Mouse (Mus musculus): ENCODE data around the gene Pde8b. TPM values are rescaled to one million over a fixed set of nuclear protein-coding genes. Genes with fewer than 3 reads are reported as not detected.

The Pde8b gene
- polyA plus RNA-seq, 1 experiment from 2014 or later, result 2.3 TPM

DNA sequence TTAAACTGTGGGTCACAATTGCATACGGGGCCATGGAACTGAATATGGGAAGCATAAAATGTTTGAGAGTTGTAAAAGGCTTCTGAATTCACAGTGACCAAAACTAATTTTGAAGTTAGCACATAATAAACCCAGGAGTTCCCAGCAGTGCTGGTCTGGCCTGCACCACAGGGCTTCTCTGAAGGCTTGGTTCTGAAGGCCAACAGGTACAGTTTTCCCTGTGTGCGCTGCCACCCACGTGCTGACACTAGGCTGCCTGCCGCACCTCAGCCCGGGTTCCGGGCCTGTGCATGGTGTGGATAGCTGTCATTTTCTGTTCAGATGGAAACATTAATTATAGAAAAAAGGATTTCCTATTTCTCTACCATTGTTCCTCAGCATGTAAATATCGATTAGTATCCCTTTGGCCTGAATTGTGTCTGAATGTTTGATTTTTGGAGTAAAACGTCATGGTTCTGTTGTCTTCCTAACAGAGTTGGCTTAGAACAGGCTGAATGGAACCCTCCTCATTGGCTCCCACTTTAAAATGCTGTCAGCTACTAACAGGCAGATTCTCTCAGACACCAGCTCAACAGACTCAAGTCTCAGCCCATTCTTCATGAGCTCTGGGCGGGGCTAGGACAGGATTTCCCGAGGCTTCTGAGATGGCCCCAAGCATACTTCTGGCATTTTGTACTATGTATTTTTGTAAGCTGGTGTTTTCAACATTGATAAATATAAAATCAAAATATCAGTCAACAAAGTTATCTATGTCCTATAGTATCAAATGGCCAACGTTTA lies 193.4 kb downstream of the Pde8b start:
- Histone ChIP-seq H3K9me3 (ENCODE audit: control insufficient read depth, low read length) (no peaks in the 10 kb centered on the region), H3K27me3 (ENCODE audit: control insufficient read depth, insufficient read depth, low read length) (no peaks in the 10 kb centered on the region), H3K27ac (ENCODE audit: low read depth, low read length) (no peak overlapping the region), H3K9ac (ENCODE audit: low read length) (no peak overlapping the region), H3K4me2 (no peak overlapping the region), H3K4me1 (ENCODE audit: control insufficient read depth, insufficient read depth, low read length) (no peaks in the 10 kb centered on the region), H3K36me3 (ENCODE audit: control insufficient read depth, insufficient read depth, low read length) (no peaks in the 10 kb centered on the region), H3K4me3 (ENCODE audit: low read depth, low read length) (no peak overlapping the region)
- no peak for DNase-seq (ENCODE audit: low spot score, missing footprints)
- WGBS, result 81% methylated on average over 11 of the region's 11 CpGs
- ATAC-seq (ENCODE audit: low FRiP score), result no peak

DNA sequence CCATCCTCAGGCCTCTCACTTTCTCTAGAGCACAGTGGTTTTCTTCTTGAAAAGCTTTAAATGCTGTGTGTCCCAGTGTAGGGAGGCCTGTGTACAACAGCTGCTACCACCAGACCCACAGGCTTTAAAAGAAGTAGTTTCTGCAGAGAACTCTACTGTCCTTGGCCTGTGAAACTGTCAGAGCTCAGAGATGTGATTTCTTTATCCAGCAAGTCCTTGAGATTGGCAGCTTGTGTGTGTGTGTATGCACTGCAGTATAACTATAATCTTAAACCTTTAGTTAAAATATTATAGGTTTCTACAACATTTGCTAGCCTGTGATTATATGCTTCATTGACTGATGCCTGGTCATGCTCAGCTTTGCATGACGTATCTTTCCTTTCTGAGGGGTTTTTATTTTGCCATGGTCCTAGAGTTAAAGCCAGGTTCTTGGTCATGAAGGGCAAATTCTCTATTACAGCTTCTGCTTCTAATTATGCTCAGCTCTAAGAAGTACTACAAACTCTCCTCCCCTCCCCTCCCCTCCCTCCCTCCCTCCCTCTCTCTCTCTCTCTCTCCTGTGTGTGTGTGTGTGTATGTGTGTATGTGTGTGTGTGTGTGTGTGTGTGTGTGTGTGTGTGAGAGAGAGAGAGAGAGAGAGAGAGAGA lies 194.3 kb downstream of the Pde8b start:
- H3K4me2 ChIP-seq, result no peak overlapping the region
- ATAC-seq (ENCODE audit: low FRiP score) (no peak), DNase-seq (ENCODE audit: low spot score, missing footprints) (no peak)
- H3K27ac ChIP-seq (ENCODE audit: low read depth, low read length), result no peak overlapping the region
- no peaks in the 10 kb centered on the region for H3K27me3 ChIP-seq (ENCODE audit: control insufficient read depth, insufficient read depth, low read length)
- H3K9ac ChIP-seq (ENCODE audit: low read length), result no peak overlapping the region
- no peaks in the 10 kb centered on the region for H3K4me1 ChIP-seq (ENCODE audit: control insufficient read depth, insufficient read depth, low read length)
- 74% methylated on average over 1 of the region's 1 CpGs for WGBS
- H3K36me3 ChIP-seq (ENCODE audit: control insufficient read depth, insufficient read depth, low read length), result no peaks in the 10 kb centered on the region
- H3K4me3 ChIP-seq (ENCODE audit: low read depth, low read length), result no peak overlapping the region
- H3K9me3 ChIP-seq (ENCODE audit: control insufficient read depth, low read length), result no peaks in the 10 kb centered on the region

DNA sequence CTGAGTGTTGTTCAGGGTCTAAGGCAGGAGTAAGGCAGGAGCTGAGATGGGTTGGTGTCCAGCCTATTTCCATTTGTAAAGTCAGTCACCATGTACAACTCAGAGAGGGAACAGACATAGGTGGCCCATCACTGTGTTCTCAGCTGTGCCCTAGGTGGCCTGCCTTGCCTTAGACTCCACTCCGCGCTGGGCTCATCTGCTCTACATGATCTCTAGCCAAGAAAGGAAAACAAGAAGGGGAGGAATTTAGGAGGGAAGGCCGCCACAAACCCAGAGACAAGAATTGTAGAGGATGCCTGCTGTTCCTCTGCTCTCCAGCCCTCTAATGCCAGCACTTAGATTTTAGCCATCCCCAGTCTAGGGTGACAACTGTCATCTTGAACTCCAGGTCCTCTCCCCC lies 197.7 kb downstream of the Pde8b start:
- Histone ChIP-seq H3K4me3 (ENCODE audit: low read depth, low read length) (no peak overlapping the region), H3K4me1 (ENCODE audit: control insufficient read depth, insufficient read depth, low read length) (no peaks in the 10 kb centered on the region), H3K27ac (ENCODE audit: low read depth, low read length) (no peak overlapping the region), H3K36me3 (ENCODE audit: control insufficient read depth, insufficient read depth, low read length) (no peaks in the 10 kb centered on the region), H3K9ac (ENCODE audit: low read length) (no peak overlapping the region), H3K27me3 (ENCODE audit: control insufficient read depth, insufficient read depth, low read length) (no peaks in the 10 kb centered on the region), H3K9me3 (ENCODE audit: control insufficient read depth, low read length) (no peaks in the 10 kb centered on the region), H3K4me2 (no peak overlapping the region)
- 75% methylated on average over 3 of the region's 3 CpGs for WGBS
- ATAC-seq (ENCODE audit: low FRiP score), result no peak
- DNase-seq (ENCODE audit: low spot score, missing footprints), result no peak

DNA sequence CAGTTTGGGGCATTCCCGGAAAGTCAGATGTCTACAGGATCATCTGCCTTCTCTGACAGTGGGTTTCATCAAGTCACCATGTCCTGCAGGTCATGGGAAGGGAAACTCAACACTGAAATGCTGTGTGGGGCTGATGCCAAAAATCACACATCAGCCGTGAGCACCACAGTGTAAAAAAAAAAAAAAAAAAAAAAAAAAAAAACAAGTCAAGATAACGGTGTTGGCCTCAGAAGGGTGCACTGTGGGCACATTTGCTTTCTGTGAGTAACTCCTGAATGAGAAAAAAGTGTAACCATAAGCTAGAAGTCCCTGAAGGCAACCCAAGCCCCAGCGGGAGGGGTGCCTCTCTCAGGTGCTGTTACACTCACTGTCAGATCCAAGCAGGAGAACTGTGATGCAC lies 199.7 kb downstream of the Pde8b start:
- Histone ChIP-seq H3K4me2 (no peak overlapping the region), H3K27me3 (ENCODE audit: control insufficient read depth, insufficient read depth, low read length) (no peaks in the 10 kb centered on the region), H3K4me3 (ENCODE audit: low read depth, low read length) (no peak overlapping the region), H3K9me3 (ENCODE audit: control insufficient read depth, low read length) (no peaks in the 10 kb centered on the region), H3K27ac (ENCODE audit: low read depth, low read length) (no peak overlapping the region), H3K9ac (ENCODE audit: low read length) (no peak overlapping the region), H3K36me3 (ENCODE audit: control insufficient read depth, insufficient read depth, low read length) (no peaks in the 10 kb centered on the region), H3K4me1 (ENCODE audit: control insufficient read depth, insufficient read depth, low read length) (no peaks in the 10 kb centered on the region)
- ATAC-seq (ENCODE audit: low FRiP score) (no peak), DNase-seq (ENCODE audit: low spot score, missing footprints) (no peak)
- WGBS, result 84% methylated on average over 4 of the region's 4 CpGs

DNA sequence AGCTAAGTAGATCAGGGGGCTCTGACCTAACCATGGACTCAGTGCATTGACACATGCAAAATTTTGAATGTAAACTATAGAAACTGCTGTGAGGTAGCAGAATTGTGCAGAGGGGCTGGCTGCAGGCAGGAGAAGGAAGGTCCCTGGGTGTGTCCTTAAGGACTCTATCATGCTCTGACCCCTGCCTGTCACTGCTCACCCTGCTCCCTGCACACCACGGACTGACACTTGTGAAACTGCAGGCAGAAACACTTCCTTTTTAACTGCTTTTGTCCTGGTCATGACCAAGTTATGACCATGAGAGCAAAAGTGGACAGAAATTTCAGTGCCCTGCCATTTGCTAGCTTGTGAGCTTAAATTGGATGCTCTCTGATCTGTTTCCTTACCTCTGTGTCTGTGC lies 206.0 kb downstream of the Pde8b start:
- 61% methylated on average over 1 of the region's 1 CpGs for WGBS
- H3K4me1 ChIP-seq (ENCODE audit: control insufficient read depth, insufficient read depth, low read length), result no peaks in the 10 kb centered on the region
- no peaks in the 10 kb centered on the region for H3K27me3 ChIP-seq (ENCODE audit: control insufficient read depth, insufficient read depth, low read length)
- ATAC-seq (ENCODE audit: low FRiP score), result no peak
- H3K9ac ChIP-seq (ENCODE audit: low read length), result no peak overlapping the region
- H3K4me2 ChIP-seq, result no peak overlapping the region
- H3K9me3 ChIP-seq (ENCODE audit: control insufficient read depth, low read length), result no peaks in the 10 kb centered on the region
- no peak for DNase-seq (ENCODE audit: low spot score, missing footprints)
- H3K36me3 ChIP-seq (ENCODE audit: control insufficient read depth, insufficient read depth, low read length), result no peaks in the 10 kb centered on the region
- no peak overlapping the region for H3K27ac ChIP-seq (ENCODE audit: low read depth, low read length)
- H3K4me3 ChIP-seq (ENCODE audit: low read depth, low read length), result no peak overlapping the region

DNA sequence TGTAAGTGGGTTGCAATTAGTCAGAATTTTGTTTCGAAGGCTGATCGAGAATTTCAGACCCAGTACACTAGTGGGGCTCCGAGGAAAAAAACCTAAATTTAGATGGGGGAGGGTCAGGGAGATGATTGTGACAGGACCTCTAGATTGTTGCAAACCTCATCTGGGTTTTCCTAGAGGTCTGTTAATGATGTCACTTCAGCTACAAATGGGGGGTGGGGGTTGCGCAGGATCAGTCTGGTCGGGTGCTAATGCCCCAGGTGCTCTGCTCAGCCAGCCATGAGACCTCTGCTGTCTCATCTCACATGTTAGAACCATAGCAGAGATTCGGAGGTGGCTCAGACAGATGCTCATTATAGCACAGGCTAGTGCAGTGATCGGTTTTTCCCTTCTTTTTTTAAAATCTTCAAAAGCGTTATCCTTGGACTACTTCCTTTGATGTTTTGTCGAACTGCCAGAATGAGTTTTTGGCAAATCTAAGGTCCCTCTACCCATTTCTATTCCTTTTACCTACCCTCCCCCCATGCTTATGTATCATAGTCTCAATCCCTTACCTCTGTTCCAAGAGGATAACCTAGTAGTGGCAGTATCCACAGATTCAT lies 209.9 kb downstream of the Pde8b start:
- Histone ChIP-seq H3K9ac (ENCODE audit: low read length) (no peak overlapping the region), H3K27me3 (ENCODE audit: control insufficient read depth, insufficient read depth, low read length) (no peaks in the 10 kb centered on the region), H3K4me3 (ENCODE audit: low read depth, low read length) (no peak overlapping the region), H3K36me3 (ENCODE audit: control insufficient read depth, insufficient read depth, low read length) (no peaks in the 10 kb centered on the region), H3K9me3 (ENCODE audit: control insufficient read depth, low read length) (no peaks in the 10 kb centered on the region), H3K27ac (ENCODE audit: low read depth, low read length) (no peak overlapping the region), H3K4me2 (no peak overlapping the region), H3K4me1 (ENCODE audit: control insufficient read depth, insufficient read depth, low read length) (no peaks in the 10 kb centered on the region)
- peak; percentile 65 for DNase-seq (ENCODE audit: low spot score, missing footprints)
- WGBS, result 85% methylated on average over 9 of the region's 9 CpGs
- ATAC-seq (ENCODE audit: low FRiP score), result no peak

DNA sequence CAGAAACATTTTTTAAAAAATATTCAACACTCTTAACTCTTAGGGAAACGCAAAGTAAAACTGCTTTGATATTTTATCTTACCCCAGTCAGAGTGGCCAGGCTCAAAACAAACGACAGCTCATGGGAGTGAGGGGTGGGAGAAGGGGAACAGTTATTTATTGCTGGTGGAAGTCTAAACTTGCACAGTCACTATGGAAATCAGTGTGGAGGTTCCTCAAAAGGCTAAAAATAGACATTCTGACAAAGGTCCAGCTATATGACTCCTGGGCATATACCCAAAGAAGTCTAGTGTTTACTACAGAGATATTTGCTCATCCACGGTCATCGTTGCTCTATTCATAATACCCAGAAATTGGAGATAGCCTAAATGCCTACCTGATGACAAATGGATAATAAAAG lies 211.9 kb downstream of the Pde8b start:
- no peaks in the 10 kb centered on the region for H3K36me3 ChIP-seq (ENCODE audit: control insufficient read depth, insufficient read depth, low read length)
- H3K4me3 ChIP-seq (ENCODE audit: low read depth, low read length), result no peak overlapping the region
- WGBS, result 93% methylated on average over 4 of the region's 4 CpGs
- no peak overlapping the region for H3K4me2 ChIP-seq
- no peaks in the 10 kb centered on the region for H3K27me3 ChIP-seq (ENCODE audit: control insufficient read depth, insufficient read depth, low read length)
- H3K9me3 ChIP-seq (ENCODE audit: control insufficient read depth, low read length), result no peaks in the 10 kb centered on the region
- H3K9ac ChIP-seq (ENCODE audit: low read length), result no peak overlapping the region
- H3K27ac ChIP-seq (ENCODE audit: low read depth, low read length), result no peak overlapping the region
- DNase-seq (ENCODE audit: low spot score, missing footprints) (peak; percentile 39), ATAC-seq (ENCODE audit: low FRiP score) (no peak)
- H3K4me1 ChIP-seq (ENCODE audit: control insufficient read depth, insufficient read depth, low read length), result no peaks in the 10 kb centered on the region

DNA sequence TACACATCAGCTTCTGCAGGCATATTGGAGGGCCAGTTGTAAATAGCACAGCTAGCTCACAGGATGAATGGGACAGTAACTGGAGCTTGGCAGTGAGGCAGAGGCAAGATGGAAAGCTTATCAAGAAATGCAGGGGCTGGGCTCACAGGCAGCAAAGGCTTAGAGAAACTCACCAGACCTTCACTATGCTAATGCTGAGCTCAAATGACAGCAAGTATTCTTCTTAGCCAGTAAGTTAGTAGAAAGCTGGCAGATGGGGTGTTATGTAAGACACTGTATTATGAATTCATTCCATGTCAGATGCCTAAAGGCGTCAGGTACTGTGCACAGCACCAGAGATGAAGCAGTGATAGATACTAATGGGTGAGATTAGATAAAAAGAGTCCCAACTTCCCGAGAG lies 215.4 kb downstream of the Pde8b start:
- WGBS, result 84% methylated on average over 2 of the region's 2 CpGs
- H3K4me3 ChIP-seq (ENCODE audit: low read depth, low read length), result no peak overlapping the region
- H3K36me3 ChIP-seq (ENCODE audit: control insufficient read depth, insufficient read depth, low read length), result no peaks in the 10 kb centered on the region
- no peaks in the 10 kb centered on the region for H3K27me3 ChIP-seq (ENCODE audit: control insufficient read depth, insufficient read depth, low read length)
- H3K9me3 ChIP-seq (ENCODE audit: control insufficient read depth, low read length), result no peaks in the 10 kb centered on the region
- no peak for ATAC-seq (ENCODE audit: low FRiP score)
- no peaks in the 10 kb centered on the region for H3K4me1 ChIP-seq (ENCODE audit: control insufficient read depth, insufficient read depth, low read length)
- H3K4me2 ChIP-seq, result no peak overlapping the region
- H3K27ac ChIP-seq (ENCODE audit: low read depth, low read length), result no peak overlapping the region
- DNase-seq (ENCODE audit: low spot score, missing footprints), result peak; percentile 66
- H3K9ac ChIP-seq (ENCODE audit: low read length), result no peak overlapping the region

DNA sequence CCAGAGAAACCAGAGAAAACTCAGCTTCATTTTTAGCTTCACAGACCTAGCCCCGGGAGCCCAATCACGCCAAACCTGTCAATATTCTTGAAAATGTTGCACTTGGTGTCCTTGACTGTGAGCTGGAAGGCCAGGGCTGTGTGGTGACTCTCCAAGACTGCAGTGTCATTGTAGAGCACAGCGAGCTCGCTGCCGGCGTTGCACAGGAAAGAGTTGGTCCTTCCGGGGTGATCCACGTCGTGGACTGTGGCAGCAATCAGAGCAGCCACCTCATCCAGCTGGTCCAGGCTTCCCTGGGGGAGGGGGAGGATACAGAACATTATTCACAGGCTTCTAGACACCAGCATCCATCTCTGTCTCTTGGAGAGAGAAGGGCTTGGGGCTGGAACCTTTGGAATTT lies 216.0 kb downstream of the Pde8b start:
- H3K27me3 ChIP-seq (ENCODE audit: control insufficient read depth, insufficient read depth, low read length), result no peaks in the 10 kb centered on the region
- ATAC-seq (ENCODE audit: low FRiP score), result no peak
- 90% methylated on average over 9 of the region's 9 CpGs for WGBS

More for the DNA sequence above, 216.0 kb downstream of the Pde8b start:
- Histone ChIP-seq H3K9ac (ENCODE audit: low read length) (no peak overlapping the region), H3K27ac (ENCODE audit: low read depth, low read length) (no peak overlapping the region), H3K4me3 (ENCODE audit: low read depth, low read length) (no peak overlapping the region), H3K4me2 (no peak overlapping the region), H3K36me3 (ENCODE audit: control insufficient read depth, insufficient read depth, low read length) (no peaks in the 10 kb centered on the region), H3K4me1 (ENCODE audit: control insufficient read depth, insufficient read depth, low read length) (no peaks in the 10 kb centered on the region), H3K9me3 (ENCODE audit: control insufficient read depth, low read length) (no peaks in the 10 kb centered on the region)
- DNase-seq (ENCODE audit: low spot score, missing footprints), result peak; percentile 59

All from midbrain, embryonic 11.5 days (tissue).